Mouse (Mus musculus): ENCODE results near the gene Eci1. TPM values are rescaled to one million over a fixed set of nuclear protein-coding genes. Genes with fewer than 3 reads are reported as not detected.

Eci1 gene
- total RNA-seq, 2 experiments from 2014 or later, result 9.4 to 11.5 TPM

GRCm38 (mm10) chr17:24469910-24470602 is 43.6 kb downstream of the Eci1 start, which contains the start of the genes E4f1 and Pgp:
TSS of gene E4f1 (minus strand) at chr17:24470313.
TSS of gene Pgp (plus strand) at chr17:24470392.
- intact Hi-C loops (cut with DNase I), result no loop called here

GRCm38 (mm10) chr17:24470701-24471527 is 44.5 kb downstream of the Eci1 start:
- intact Hi-C loops (cut with DNase I), result no loop called here
- DNase-seq, result peak; percentile 36

More at GRCm38 (mm10) chr17:24469910-24470602, 43.6 kb downstream of the Eci1 start, which contains the start of the genes E4f1 and Pgp:
- DNase-seq, result peak; percentile 100

GRCm38 (mm10) chr17:24472512-24472911 is 46.1 kb downstream of the Eci1 start:
- DNase-seq, result peak; percentile 58

GRCm38 (mm10) chr17:24473612-24474275 is 47.3 kb downstream of the Eci1 start, which contains the start of gene Bricd5:
TSS of gene Bricd5 (plus strand) at chr17:24473884.
- DNase-seq, result no peak
- intact Hi-C loops (cut with DNase I), result no loop called here

More at GRCm38 (mm10) chr17:24472512-24472911, 46.1 kb downstream of the Eci1 start:
- intact Hi-C loops (cut with DNase I), result no loop called here

- intact Hi-C loops (cut with DNase I), result no loop called here
- DNase-seq, result no peak
Measured at GRCm38 (mm10) chr17:24474557-24474956, 48.1 kb downstream of the Eci1 start.

- DNase-seq, result no peak
- intact Hi-C loops (cut with DNase I), result no loop called here
Measured at GRCm38 (mm10) chr17:24475586-24475985, 49.1 kb downstream of the Eci1 start.

GRCm38 (mm10) chr17:24476022-24476776 is 49.8 kb downstream of the Eci1 start:
- intact Hi-C loops (cut with DNase I), result no loop called here
- DNase-seq, result no peak

- intact Hi-C loops (cut with DNase I), result no loop called here
- no peak for DNase-seq
Measured at GRCm38 (mm10) chr17:24477053-24477984, 50.9 kb downstream of the Eci1 start.

- peak; percentile 45 for DNase-seq
- intact Hi-C loops (cut with DNase I), result no loop called here
Measured at GRCm38 (mm10) chr17:24477985-24478600, 51.7 kb downstream of the Eci1 start.

GRCm38 (mm10) chr17:24478663-24479380 is 52.4 kb downstream of the Eci1 start, which contains the start of gene Mlst8:
TSS of gene Mlst8 (minus strand) at chr17:24479078.
- intact Hi-C loops (cut with DNase I), result no loop called here
- peak; percentile 98 for DNase-seq

- intact Hi-C loops (cut with DNase I), result no loop called here
- DNase-seq, result no peak
Measured at GRCm38 (mm10) chr17:24479431-24479830, 53.0 kb downstream of the Eci1 start.

GRCm38 (mm10) chr17:24480201-24480826 is 53.9 kb downstream of the Eci1 start:
- intact Hi-C loops (cut with DNase I), result no loop called here
- no peak for DNase-seq

- no peak for DNase-seq
- intact Hi-C loops (cut with DNase I), result no loop called here
Measured at GRCm38 (mm10) chr17:24481027-24481815, 54.8 kb downstream of the Eci1 start.

GRCm38 (mm10) chr17:24483495-24483894 is 57.1 kb downstream of the Eci1 start:
- intact Hi-C loops (cut with DNase I), result no loop called here
- no peak for DNase-seq

- peak; percentile 84 for DNase-seq
Measured at GRCm38 (mm10) chr17:24485090-24485860, 58.8 kb downstream of the Eci1 start.

GRCm38 (mm10) chr17:24488186-24488661 is 61.8 kb downstream of the Eci1 start, which contains the start of gene Caskin1:
TSS of gene Caskin1 (plus strand) at chr17:24488601.
- peak; percentile 61 for DNase-seq
- intact Hi-C loops (cut with DNase I), result no loop called here

More at GRCm38 (mm10) chr17:24485090-24485860, 58.8 kb downstream of the Eci1 start:
- intact Hi-C loops (cut with DNase I), result no loop called here
